Mouse (Mus musculus) ovary, adult 10 weeks (tissue): ENCODE measurements around the gene Gm10718. TPM values are rescaled to one million over a fixed set of nuclear protein-coding genes. Genes with fewer than 3 reads are reported as not detected.

Source experiments
- polyA plus RNA-seq: library from polyadenylated mRNA; stranded (reverse); fragments of 350-450 nt; fragmentation: Illumina TruSeq; extraction: RNeasy Lipid Tissue Mini Kit (QIAGEN cat#74804); gene quantifications from one replicate; pipeline ENCODE4 v1.2.3, GENCODE M21; 2014

Gene Gm10718
- not detected for polyA plus RNA-seq

GRCm38 (mm10) chr9:3023312-3023984 is at the start of gene Gm10718:
Gene Gm10718, plus strand, starts transcription at chr9:3023547.

GRCm38 (mm10) chr9:3000445-3000972 is 22.8 kb upstream of the Gm10718 start, which contains the start of gene Gm10722:
Gene Gm10722, plus strand, starts transcription at chr9:3000922.

GRCm38 (mm10) chr9:3002794-3003396 is 20.5 kb upstream of the Gm10718 start, which contains the start of gene Gm11168:
Gene Gm11168, plus strand, starts transcription at chr9:3003346.

GRCm38 (mm10) chr9:3012733-3013279 is 10.5 kb upstream of the Gm10718 start, which contains the start of gene Gm10721:
Gene Gm10721, plus strand, starts transcription at chr9:3013140.

GRCm38 (mm10) chr9:3015354-3015753 is 8.0 kb upstream of the Gm10718 start, which contains the start of gene Gm10720:
Gene Gm10720, plus strand, starts transcription at chr9:3015654.

GRCm38 (mm10) chr9:3017108-3017507 is 6.2 kb upstream of the Gm10718 start, which contains the start of gene Gm10719:
Gene Gm10719, plus strand, starts transcription at chr9:3017408.

GRCm38 (mm10) chr9:3024912-3025467 is 1.6 kb downstream of the Gm10718 start, which contains the start of gene Gm10717:
Gene Gm10717, plus strand, starts transcription at chr9:3025417.

GRCm38 (mm10) chr9:3034299-3034698 is 11.0 kb downstream of the Gm10718 start, which contains the start of gene Gm17535:
Gene Gm17535, plus strand, starts transcription at chr9:3034599.

GRCm38 (mm10) chr9:3036577-3036976 is 13.2 kb downstream of the Gm10718 start, which contains the start of gene Gm10715:
Gene Gm10715, plus strand, starts transcription at chr9:3036877.

Other genes with a start within 250 kb of the Gm10718 start
- not detected for gene Gm10722, start 22.6 kb upstream of the Gm10718 start, polyA plus RNA-seq
- not detected for gene Gm11168, start 20.2 kb upstream of the Gm10718 start, polyA plus RNA-seq
- gene Gm10721, start 10.4 kb upstream of the Gm10718 start, polyA plus RNA-seq, result not detected
- gene Gm10720, start 7.9 kb upstream of the Gm10718 start, polyA plus RNA-seq, result not detected
- not detected for gene Gm10719, start 6.1 kb upstream of the Gm10718 start, polyA plus RNA-seq
- not detected for gene Gm10717, start 1.9 kb downstream of the Gm10718 start, polyA plus RNA-seq
- gene Gm17535, start 11.1 kb downstream of the Gm10718 start, polyA plus RNA-seq, result not detected
- gene Gm10715, start 13.3 kb downstream of the Gm10718 start, polyA plus RNA-seq, result not detected